Mouse (Mus musculus) right cerebral cortex, adult 18-20 months (tissue): Measurements from ENCODE around the gene Npas2.
A peak's percentile ranks its signal among the peaks of the same experiment; 100 is the strongest.

Source experiments
- DNase-seq: peaks from one replicate; pipeline ENCODE4 v3.0.0; 2022; ENCODE audit warnings: mixed read lengths

The Npas2 gene

GRCm38 (mm10) chr1:39339455-39339854, 145.9 kb downstream of the Npas2 start:
- DNase-seq, result no peak

GRCm38 (mm10) chr1:39340156-39340555, 146.6 kb downstream of the Npas2 start:
- no peak for DNase-seq

GRCm38 (mm10) chr1:39340647-39341046, 147.1 kb downstream of the Npas2 start:
- peak; percentile 61 for DNase-seq

GRCm38 (mm10) chr1:39341807-39342206, 148.3 kb downstream of the Npas2 start:
- no peak for DNase-seq

- DNase-seq, result no peak
Measured at GRCm38 (mm10) chr1:39343242-39343641, 149.7 kb downstream of the Npas2 start.

- DNase-seq, result no peak
Measured at GRCm38 (mm10) chr1:39344981-39345600, 151.6 kb downstream of the Npas2 start.

- DNase-seq, result peak; percentile 69
Measured at GRCm38 (mm10) chr1:39349001-39349400, 155.5 kb downstream of the Npas2 start.

GRCm38 (mm10) chr1:39349427-39349826, 155.9 kb downstream of the Npas2 start:
- DNase-seq, result no peak

- no peak for DNase-seq
Measured at GRCm38 (mm10) chr1:39361754-39362514, 168.4 kb downstream of the Npas2 start.

- DNase-seq, result no peak
Measured at GRCm38 (mm10) chr1:39362515-39362893, 169.0 kb downstream of the Npas2 start.

- DNase-seq, result no peak
Measured at GRCm38 (mm10) chr1:39365562-39365961, 172.0 kb downstream of the Npas2 start.

- no peak for DNase-seq
Measured at GRCm38 (mm10) chr1:39367045-39367444, 173.5 kb downstream of the Npas2 start.

GRCm38 (mm10) chr1:39367601-39368266, 174.2 kb downstream of the Npas2 start, which contains the start of gene Rpl31:
Gene Rpl31 (plus strand): TSS chr1:39367842.
- DNase-seq, result peak; percentile 99

- no peak for DNase-seq
Measured at GRCm38 (mm10) chr1:39368267-39368841, 174.8 kb downstream of the Npas2 start.

- DNase-seq, result no peak
Measured at GRCm38 (mm10) chr1:39370431-39370830, 176.9 kb downstream of the Npas2 start.

- no peak for DNase-seq
Measured at GRCm38 (mm10) chr1:39372220-39372843, 178.8 kb downstream of the Npas2 start.

- no peak for DNase-seq
Measured at GRCm38 (mm10) chr1:39373378-39373777, 179.8 kb downstream of the Npas2 start.

GRCm38 (mm10) chr1:39374231-39374809, 180.8 kb downstream of the Npas2 start:
- DNase-seq, result no peak

- DNase-seq, result no peak
Measured at GRCm38 (mm10) chr1:39376121-39376520, 182.6 kb downstream of the Npas2 start.

- no peak for DNase-seq
Measured at GRCm38 (mm10) chr1:39376726-39377240, 183.3 kb downstream of the Npas2 start.

GRCm38 (mm10) chr1:39378540-39378939, 185.0 kb downstream of the Npas2 start:
- no peak for DNase-seq

GRCm38 (mm10) chr1:39379021-39379420, 185.5 kb downstream of the Npas2 start:
- no peak for DNase-seq
